Mouse (Mus musculus) lung, postnatal 0 days (tissue): ENCODE data around the gene Med13l.

ENCODE experiments used
- CTCF ChIP-seq: IDR thresholded peaks from 2 replicates; pipeline ENCODE4 v1.5.1; 2016; ENCODE audit warnings: antibody characterized with exemption, mild to moderate bottlenecking
- EP300 ChIP-seq: IDR thresholded peaks from 2 replicates; pipeline ENCODE4 v1.6.1; 2016; ENCODE audit warnings: antibody characterized with exemption, mild to moderate bottlenecking, control low read depth

GRCm38 (mm10) chr5:118809588-118809987, 249.1 kb downstream of the Med13l start:
- TF ChIP-seq CTCF (no peak), EP300 (no peak)
